Mouse (Mus musculus): ENCODE measurements around the gene Spsb3. TPM values are rescaled to one million over a fixed set of nuclear protein-coding genes. Genes with fewer than 3 reads are reported as not detected.
A peak's percentile ranks its signal among the peaks of the same experiment; 100 is the strongest.

Spsb3 gene
- polyA plus RNA-seq, 1 experiment from 2014 or later = 36.1 TPM

DNA sequence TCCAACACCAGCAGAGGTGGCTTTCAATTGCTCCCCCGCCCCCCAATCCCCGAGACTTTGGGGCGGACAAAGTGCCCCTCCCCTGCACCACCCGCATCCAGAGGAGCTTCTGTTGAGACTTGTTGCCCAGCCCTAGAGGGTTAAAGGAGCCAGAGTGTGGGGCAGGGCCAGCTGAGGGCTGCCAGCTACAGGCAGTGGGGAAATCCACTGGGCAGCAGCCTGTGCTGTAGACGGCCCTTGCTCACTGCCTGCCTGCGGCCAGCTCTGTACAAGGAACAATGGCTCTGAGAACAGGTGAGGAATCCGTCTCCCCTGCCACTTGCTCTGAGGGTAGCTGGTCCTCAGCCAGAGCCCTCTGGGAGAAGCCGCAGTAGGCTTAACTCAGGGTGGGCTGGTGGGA lies 7.9 kb upstream of the Spsb3 start:
- H3K27me3 ChIP-seq (ENCODE audit: insufficient read depth, poor library complexity, severe bottlenecking) = no peaks in the 10 kb centered on the region
- H3K4me1 ChIP-seq = peaks cover 23% of the 10 kb centered on the region
- peak overlapping the region; percentile 48; the same call in 1 of the 2 replicates for H3K27ac ChIP-seq
- no peak overlapping the region for H3K4me3 ChIP-seq
- DNase-seq (ENCODE audit: low spot score) = no peak
- peaks cover 16% of the 10 kb centered on the region for H3K36me3 ChIP-seq
- H3K9me3 ChIP-seq = no peaks in the 10 kb centered on the region
- 82% methylated on average over 8 of the region's 8 CpGs for WGBS

- no peaks in the 10 kb centered on the region for H3K27me3 ChIP-seq (ENCODE audit: insufficient read depth, poor library complexity, severe bottlenecking)
- no peak overlapping the region for H3K27ac ChIP-seq
- no peak for DNase-seq (ENCODE audit: low spot score)
- H3K4me1 ChIP-seq = peaks cover 38% of the 10 kb centered on the region
- H3K36me3 ChIP-seq = peaks cover 31% of the 10 kb centered on the region
- no peaks in the 10 kb centered on the region for H3K9me3 ChIP-seq
- 39% methylated on average over 7 of the region's 7 CpGs for WGBS
- H3K4me3 ChIP-seq = no peak overlapping the region
These were observed 4.6 kb upstream of the Spsb3 start for GRCm38 (mm10) chr17:24881738-24882440.

GRCm38 (mm10) chr17:24884391-24884790 lies 2.1 kb upstream of the Spsb3 start:
- WGBS = 76% methylated on average over 6 of the region's 6 CpGs
- no peak for DNase-seq (ENCODE audit: low spot score)
- no peak overlapping the region for H3K4me3 ChIP-seq
- no peaks in the 10 kb centered on the region for H3K27me3 ChIP-seq (ENCODE audit: insufficient read depth, poor library complexity, severe bottlenecking)
- H3K36me3 ChIP-seq = peaks cover 40% of the 10 kb centered on the region
- no peaks in the 10 kb centered on the region for H3K9me3 ChIP-seq
- no peak overlapping the region for H3K27ac ChIP-seq
- peaks cover 42% of the 10 kb centered on the region for H3K4me1 ChIP-seq

DNA sequence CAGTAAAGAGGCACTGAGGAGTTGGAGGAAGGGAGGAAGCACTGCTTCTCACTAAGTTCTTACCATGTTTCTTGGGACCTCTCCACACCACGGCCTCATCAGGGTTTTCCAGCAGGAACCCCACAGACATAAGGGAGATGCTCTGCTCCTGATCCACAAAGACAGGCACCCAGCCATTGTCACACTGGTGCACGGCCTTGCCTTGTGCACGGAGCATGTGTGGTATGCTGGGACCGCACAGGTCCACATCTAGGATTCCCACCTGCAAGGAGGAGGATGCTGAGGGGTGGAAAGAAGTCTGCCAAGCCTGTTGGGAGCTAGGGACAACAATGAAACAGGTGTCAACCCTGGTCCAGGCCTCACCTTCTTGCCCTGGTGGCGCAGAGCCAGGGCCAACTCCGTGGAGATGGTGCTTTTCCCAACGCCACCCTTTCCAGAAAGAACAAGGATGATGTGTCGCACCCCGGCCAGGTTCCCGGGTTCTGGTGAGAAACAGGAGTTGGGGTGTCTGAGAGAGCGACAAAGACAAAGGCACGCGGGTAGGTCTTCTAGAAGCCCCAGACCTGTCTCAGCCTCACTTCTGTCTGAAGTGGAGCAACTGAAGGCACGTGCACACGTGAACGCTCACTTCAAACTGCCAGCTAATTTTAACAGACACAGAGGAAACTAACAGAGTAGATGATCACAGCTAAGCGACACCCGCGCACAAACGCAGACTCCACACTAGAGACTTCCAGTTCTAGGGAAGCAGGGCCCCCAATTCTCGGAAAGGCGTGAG lies 898 bp upstream of the Spsb3 start:
- Histone ChIP-seq H3K4me3 (peak overlapping the region; percentile 87), H3K36me3 (peaks cover 50% of the 10 kb centered on the region), H3K4me1 (peaks cover 42% of the 10 kb centered on the region), H3K27me3 (ENCODE audit: insufficient read depth, poor library complexity, severe bottlenecking) (no peaks in the 10 kb centered on the region), H3K27ac (peak overlapping the region; percentile 70), H3K9me3 (no peaks in the 10 kb centered on the region)
- no peak for DNase-seq (ENCODE audit: low spot score)
- WGBS = 23% methylated on average over 22 of the region's 22 CpGs

- no peak for DNase-seq (ENCODE audit: low spot score)
- Histone ChIP-seq H3K9me3 (no peaks in the 10 kb centered on the region), H3K27me3 (ENCODE audit: insufficient read depth, poor library complexity, severe bottlenecking) (no peaks in the 10 kb centered on the region), H3K4me3 (peak overlapping the region; percentile 87), H3K4me1 (peaks cover 32% of the 10 kb centered on the region), H3K36me3 (peaks cover 63% of the 10 kb centered on the region), H3K27ac (peak overlapping the region; percentile 89)
- WGBS = under 1% methylated on average over 18 of the region's 18 CpGs
These were observed 459 bp downstream of the Spsb3 start for GRCm38 (mm10) chr17:24886932-24887271.

DNA sequence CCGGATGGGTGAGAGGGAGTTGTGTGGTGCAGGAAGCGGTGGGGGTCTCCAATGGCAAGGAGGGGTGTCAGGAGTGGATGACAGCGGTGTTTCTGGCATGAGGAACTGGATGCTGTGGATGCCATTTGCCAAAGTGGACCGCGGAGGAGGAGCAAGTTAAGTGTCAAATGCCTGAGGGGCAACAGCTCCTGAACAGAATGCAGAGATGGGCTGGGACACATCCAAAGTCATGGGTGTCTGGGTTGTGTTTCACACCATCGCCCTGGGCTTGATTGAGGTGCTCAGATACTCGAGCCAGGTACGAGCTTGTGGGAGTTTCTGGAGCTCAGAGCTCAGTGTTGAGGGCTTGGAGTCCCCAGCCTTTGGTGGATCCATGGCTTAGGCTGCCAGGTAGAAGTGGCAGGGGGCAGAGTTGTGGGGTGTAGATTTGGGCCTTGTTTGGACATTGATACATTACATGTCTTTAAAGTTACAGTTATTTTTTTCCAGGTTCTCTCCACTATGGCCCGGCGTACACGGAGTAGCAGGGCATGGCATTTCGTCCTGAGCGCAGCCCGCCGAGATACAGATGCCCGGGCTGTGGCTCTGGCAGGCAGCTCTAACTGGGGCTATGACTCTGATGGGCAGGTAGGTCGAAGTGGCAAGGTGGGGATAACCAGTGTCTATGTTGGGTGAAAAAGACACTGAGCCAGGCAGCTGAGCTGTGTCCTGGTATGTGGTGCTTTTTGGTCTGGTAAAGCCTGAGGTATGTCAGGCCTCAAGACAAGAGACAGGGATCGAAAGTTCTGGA lies 1.0 kb downstream of the Spsb3 start:
- H3K27me3 ChIP-seq (ENCODE audit: insufficient read depth, poor library complexity, severe bottlenecking) = no peaks in the 10 kb centered on the region
- WGBS = 61% methylated on average over 18 of the region's 18 CpGs
- no peak for DNase-seq (ENCODE audit: low spot score)
- H3K4me1 ChIP-seq = peaks cover 30% of the 10 kb centered on the region
- peak overlapping the region; percentile 87 for H3K4me3 ChIP-seq
- peak overlapping the region; percentile 89; the same call in 1 of the 2 replicates for H3K27ac ChIP-seq
- H3K36me3 ChIP-seq = peaks cover 64% of the 10 kb centered on the region
- H3K9me3 ChIP-seq = no peaks in the 10 kb centered on the region

- WGBS = 88% methylated on average over 3 of the region's 3 CpGs
- peaks cover 62% of the 10 kb centered on the region for H3K36me3 ChIP-seq
- H3K4me1 ChIP-seq = peaks cover 35% of the 10 kb centered on the region
These were observed 2.4 kb downstream of the Spsb3 start for GRCm38 (mm10) chr17:24888862-24889261.

DNA sequence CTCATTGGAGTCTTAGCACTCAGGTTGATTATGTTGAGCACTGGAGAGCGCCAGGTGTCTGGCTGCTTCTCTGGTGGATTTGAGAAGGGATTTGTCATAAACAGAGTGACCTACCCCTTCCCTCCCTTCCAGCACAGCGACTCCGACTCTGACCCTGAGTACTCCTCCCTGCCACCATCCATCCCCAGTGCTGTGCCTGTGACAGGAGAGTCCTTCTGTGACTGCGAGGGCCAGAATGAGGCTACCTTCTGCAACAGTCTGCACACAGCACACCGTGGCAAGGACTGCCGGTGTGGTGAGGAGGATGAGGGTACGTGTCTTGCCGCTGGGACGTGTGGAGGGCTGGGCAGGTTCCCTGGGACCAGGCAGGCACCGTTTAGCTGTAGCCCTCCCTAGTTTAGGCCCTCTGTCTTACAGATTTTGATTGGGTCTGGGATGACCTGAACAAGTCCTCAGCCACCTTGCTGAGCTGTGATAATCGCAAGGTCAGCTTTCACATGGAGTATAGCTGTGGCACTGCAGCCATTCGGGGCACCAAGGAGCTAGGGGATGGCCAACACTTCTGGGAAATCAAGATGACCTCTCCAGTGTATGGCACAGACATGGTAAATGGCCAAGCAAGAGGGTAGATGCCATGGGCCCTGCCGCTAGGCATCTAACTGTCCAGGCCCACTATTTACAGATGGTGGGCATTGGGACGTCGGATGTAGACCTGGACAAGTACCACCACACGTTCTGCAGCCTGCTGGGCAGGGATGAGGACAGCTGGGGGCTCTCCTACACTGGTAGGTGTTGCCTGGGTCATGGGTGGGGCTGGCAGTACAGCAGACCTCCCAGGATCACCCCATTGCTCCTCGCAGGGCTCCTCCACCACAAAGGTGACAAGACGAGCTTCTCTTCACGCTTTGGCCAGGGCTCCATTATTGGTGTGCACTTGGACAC lies 4.0 kb downstream of the Spsb3 start:
- WGBS = 87% methylated on average over 19 of the region's 19 CpGs
- no peaks in the 10 kb centered on the region for H3K9me3 ChIP-seq
- peaks cover 38% of the 10 kb centered on the region for H3K4me1 ChIP-seq
- H3K27me3 ChIP-seq (ENCODE audit: insufficient read depth, poor library complexity, severe bottlenecking) = no peaks in the 10 kb centered on the region
- DNase-seq (ENCODE audit: low spot score) = no peak
- H3K36me3 ChIP-seq = peaks cover 50% of the 10 kb centered on the region
- H3K27ac ChIP-seq = no peak overlapping the region
- H3K4me3 ChIP-seq = no peak overlapping the region

More at GRCm38 (mm10) chr17:24888862-24889261, 2.4 kb downstream of the Spsb3 start:
- no peaks in the 10 kb centered on the region for H3K9me3 ChIP-seq
- no peak for DNase-seq (ENCODE audit: low spot score)
- no peaks in the 10 kb centered on the region for H3K27me3 ChIP-seq (ENCODE audit: insufficient read depth, poor library complexity, severe bottlenecking)
- H3K4me3 ChIP-seq = no peak overlapping the region
- H3K27ac ChIP-seq = no peak overlapping the region

- H3K4me1 ChIP-seq = peaks cover 41% of the 10 kb centered on the region
- H3K27ac ChIP-seq = no peak overlapping the region
- peaks cover 50% of the 10 kb centered on the region for H3K36me3 ChIP-seq
- no peaks in the 10 kb centered on the region for H3K9me3 ChIP-seq
- no peaks in the 10 kb centered on the region for H3K27me3 ChIP-seq (ENCODE audit: insufficient read depth, poor library complexity, severe bottlenecking)
- 90% methylated on average over 13 of the region's 13 CpGs for WGBS
- no peak overlapping the region for H3K4me3 ChIP-seq
- no peak for DNase-seq (ENCODE audit: low spot score)
These were observed 4.9 kb downstream of the Spsb3 start for GRCm38 (mm10) chr17:24891321-24891720.

- 90% methylated on average over 12 of the region's 12 CpGs for WGBS
- Histone ChIP-seq H3K27me3 (ENCODE audit: insufficient read depth, poor library complexity, severe bottlenecking) (no peaks in the 10 kb centered on the region), H3K27ac (no peak overlapping the region), H3K4me3 (no peak overlapping the region), H3K36me3 (peaks cover 62% of the 10 kb centered on the region), H3K9me3 (no peaks in the 10 kb centered on the region), H3K4me1 (peaks cover 42% of the 10 kb centered on the region)
- DNase-seq (ENCODE audit: low spot score) = no peak
These were observed 6.3 kb downstream of the Spsb3 start for GRCm38 (mm10) chr17:24892785-24893184.

DNA sequence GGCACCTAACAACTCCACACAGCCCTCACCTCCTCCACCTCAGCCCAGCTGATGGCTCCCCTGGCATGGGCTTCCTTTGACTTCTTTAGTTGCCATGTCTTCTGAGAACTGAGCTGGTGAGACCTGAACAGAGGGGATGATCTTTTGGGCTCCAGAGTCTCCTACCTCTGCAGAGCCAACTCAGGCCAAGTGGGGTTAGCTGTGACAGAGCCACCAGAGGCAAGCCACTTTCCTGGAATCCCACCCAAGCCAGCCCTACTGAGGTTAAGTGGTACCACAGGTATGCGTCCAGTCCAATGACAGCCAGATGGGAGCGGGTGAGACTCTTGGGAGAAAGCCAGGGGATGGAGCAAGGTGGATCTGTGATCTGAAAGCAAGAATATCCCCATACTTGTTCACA lies 6.8 kb downstream of the Spsb3 start:
- peaks cover 67% of the 10 kb centered on the region for H3K36me3 ChIP-seq
- H3K9me3 ChIP-seq = no peaks in the 10 kb centered on the region

More for the DNA sequence above, 6.8 kb downstream of the Spsb3 start:
- no peak for DNase-seq (ENCODE audit: low spot score)
- H3K4me1 ChIP-seq = peaks cover 41% of the 10 kb centered on the region
- H3K27me3 ChIP-seq (ENCODE audit: insufficient read depth, poor library complexity, severe bottlenecking) = no peaks in the 10 kb centered on the region
- 90% methylated on average over 2 of the region's 2 CpGs for WGBS
- no peak overlapping the region for H3K27ac ChIP-seq
- H3K4me3 ChIP-seq = no peak overlapping the region

All from heart, embryonic 10.5 days (tissue).